Mouse (Mus musculus): ENCODE measurements at regions not wholly inside any gene's neighbourhood (a gene's known extent, or its start where the extent isn't known, plus 50 kb on each side); places are given as distances from the start of the nearest gene placed in this dataset.

DNA sequence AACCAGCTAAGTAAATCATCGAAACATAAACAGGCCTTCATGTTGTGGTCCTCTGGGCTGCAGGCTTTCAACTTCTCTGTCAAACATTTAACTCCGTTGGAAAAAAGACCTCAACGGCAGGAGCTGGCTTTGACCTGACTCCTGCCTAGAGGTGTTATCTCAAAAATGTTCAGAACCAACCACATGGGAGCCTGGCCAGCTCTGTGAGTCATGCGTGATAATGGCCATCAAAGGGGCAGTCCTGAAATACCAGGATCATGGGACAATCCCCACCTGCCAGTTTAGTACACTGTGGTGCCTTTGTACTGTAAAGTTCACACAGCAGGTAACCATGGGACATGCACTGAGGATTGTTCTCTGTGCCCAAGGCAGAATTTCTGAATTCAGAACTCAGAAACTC, 251.4 kb upstream of the Mon1b start:
- Histone ChIP-seq H3K4me1 (no peaks in the 10 kb centered on the region), H3K36me3 (no peaks in the 10 kb centered on the region), H3K27me3 (no peaks in the 10 kb centered on the region), H3K4me2 (no peak overlapping the region), H3K4me3 (no peak overlapping the region), H3K27ac (no peak overlapping the region), H3K9me3 (no peaks in the 10 kb centered on the region), H3K9ac (no peak overlapping the region)
- WGBS = 70% methylated on average over 4 of the region's 4 CpGs
- no peak for ATAC-seq (ENCODE audit: insufficient number of reproducible peaks, insufficient read depth, low FRiP score, low TSS enrichment, low read depth)

GRCm38 (mm10) chr8:113389504-113389903, 245.9 kb upstream of the Mon1b start:
- H3K9me3 ChIP-seq = no peaks in the 10 kb centered on the region
- H3K27me3 ChIP-seq = no peaks in the 10 kb centered on the region
- no peak overlapping the region for H3K4me3 ChIP-seq
- no peaks in the 10 kb centered on the region for H3K36me3 ChIP-seq
- no peaks in the 10 kb centered on the region for H3K4me1 ChIP-seq
- 12% methylated on average over 2 of the region's 2 CpGs for WGBS
- ATAC-seq (ENCODE audit: insufficient number of reproducible peaks, insufficient read depth, low FRiP score, low TSS enrichment, low read depth) = no peak
- H3K9ac ChIP-seq = no peak overlapping the region
- no peak overlapping the region for H3K4me2 ChIP-seq
- no peak overlapping the region for H3K27ac ChIP-seq

DNA sequence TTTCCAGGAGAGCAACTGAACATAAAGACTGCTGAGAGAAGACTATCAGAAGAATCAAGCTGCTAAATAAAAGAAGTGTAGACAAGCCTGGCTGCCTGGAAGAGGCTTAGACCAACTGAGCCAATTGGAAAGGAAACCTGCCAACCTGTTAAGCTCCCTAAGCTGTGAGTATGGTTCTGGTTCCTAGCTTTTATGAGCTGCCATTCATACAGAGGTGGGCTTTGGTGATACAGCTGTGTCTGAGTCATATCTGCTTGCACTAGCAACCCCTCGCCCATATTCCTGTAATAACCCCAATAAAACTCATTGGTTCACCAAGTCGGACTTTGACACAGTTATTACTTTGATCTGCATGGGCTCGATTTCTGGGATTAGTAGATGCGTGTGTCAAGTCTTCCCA, 245.3 kb upstream of the Mon1b start:
- no peak for ATAC-seq (ENCODE audit: insufficient number of reproducible peaks, insufficient read depth, low FRiP score, low TSS enrichment, low read depth)
- no peak overlapping the region for H3K9ac ChIP-seq
- no peak overlapping the region for H3K4me2 ChIP-seq
- H3K9me3 ChIP-seq = no peaks in the 10 kb centered on the region
- no peaks in the 10 kb centered on the region for H3K27me3 ChIP-seq
- no peak overlapping the region for H3K4me3 ChIP-seq
- no peak overlapping the region for H3K27ac ChIP-seq
- 69% methylated on average over 4 of the region's 4 CpGs for WGBS
- no peaks in the 10 kb centered on the region for H3K36me3 ChIP-seq
- H3K4me1 ChIP-seq = no peaks in the 10 kb centered on the region

DNA sequence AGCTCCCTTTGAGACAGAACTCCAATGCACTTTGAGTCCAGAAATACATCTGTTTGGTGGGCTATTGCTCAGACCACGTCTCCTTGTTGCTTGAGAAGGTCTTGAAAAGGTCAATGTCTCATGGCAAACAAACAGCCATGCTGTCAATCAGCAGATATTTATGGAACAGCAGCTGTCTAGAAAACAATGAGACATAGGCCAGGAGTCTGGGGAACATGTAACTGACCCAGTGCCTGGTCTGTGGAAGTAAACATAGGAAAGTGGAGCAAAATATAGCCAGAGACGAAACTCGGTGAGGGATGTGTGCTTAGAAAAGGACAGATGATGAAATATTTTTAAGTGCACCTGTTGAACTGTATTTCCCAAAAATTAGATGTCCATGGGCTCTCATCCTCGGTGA, 241.1 kb upstream of the Mon1b start:
- Histone ChIP-seq H3K4me2 (no peak overlapping the region), H3K27ac (no peak overlapping the region), H3K36me3 (no peaks in the 10 kb centered on the region), H3K4me3 (no peak overlapping the region), H3K9me3 (no peaks in the 10 kb centered on the region), H3K27me3 (no peaks in the 10 kb centered on the region), H3K9ac (no peak overlapping the region), H3K4me1 (no peaks in the 10 kb centered on the region)
- WGBS = 69% methylated on average over 4 of the region's 4 CpGs
- ATAC-seq (ENCODE audit: insufficient number of reproducible peaks, insufficient read depth, low FRiP score, low TSS enrichment, low read depth) = no peak

GRCm38 (mm10) chr8:113405158-113405557, 230.2 kb upstream of the Mon1b start:
- no peak overlapping the region for H3K4me3 ChIP-seq

DNA sequence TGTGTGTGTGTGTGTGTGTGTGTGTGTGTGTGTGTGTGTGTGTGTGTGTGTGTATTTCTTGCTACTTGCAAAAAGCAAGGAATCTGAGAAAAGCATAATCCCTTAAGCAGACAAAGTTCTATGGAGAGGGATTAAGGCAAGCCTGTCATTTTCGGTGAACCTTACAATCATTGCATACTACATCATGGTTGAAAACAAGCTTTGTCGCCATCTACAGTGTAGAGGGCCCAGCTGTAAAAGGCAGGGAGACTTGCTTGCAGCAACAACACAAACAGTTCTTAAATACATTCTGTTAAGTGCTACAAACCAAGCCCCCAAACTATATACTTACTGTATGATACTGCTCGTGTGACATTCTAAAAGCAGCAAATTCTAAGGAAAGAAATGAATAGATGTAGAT, 216.0 kb upstream of the Mon1b start:
- WGBS = 74% methylated on average over 3 of the region's 3 CpGs
- no peak overlapping the region for H3K4me2 ChIP-seq
- H3K4me1 ChIP-seq = no peaks in the 10 kb centered on the region
- H3K27me3 ChIP-seq = no peaks in the 10 kb centered on the region
- no peaks in the 10 kb centered on the region for H3K36me3 ChIP-seq
- no peak overlapping the region for H3K27ac ChIP-seq
- no peaks in the 10 kb centered on the region for H3K9me3 ChIP-seq
- no peak overlapping the region for H3K4me3 ChIP-seq
- ATAC-seq (ENCODE audit: insufficient number of reproducible peaks, insufficient read depth, low FRiP score, low TSS enrichment, low read depth) = no peak
- H3K9ac ChIP-seq = no peak overlapping the region

More at GRCm38 (mm10) chr8:113405158-113405557, 230.2 kb upstream of the Mon1b start:
- Histone ChIP-seq H3K4me2 (no peak overlapping the region), H3K9ac (no peak overlapping the region), H3K9me3 (no peaks in the 10 kb centered on the region), H3K27ac (no peak overlapping the region), H3K4me1 (no peaks in the 10 kb centered on the region), H3K36me3 (no peaks in the 10 kb centered on the region), H3K27me3 (no peaks in the 10 kb centered on the region)
- ATAC-seq (ENCODE audit: insufficient number of reproducible peaks, insufficient read depth, low FRiP score, low TSS enrichment, low read depth) = no peak
- WGBS = 60% methylated on average over 4 of the region's 4 CpGs

DNA sequence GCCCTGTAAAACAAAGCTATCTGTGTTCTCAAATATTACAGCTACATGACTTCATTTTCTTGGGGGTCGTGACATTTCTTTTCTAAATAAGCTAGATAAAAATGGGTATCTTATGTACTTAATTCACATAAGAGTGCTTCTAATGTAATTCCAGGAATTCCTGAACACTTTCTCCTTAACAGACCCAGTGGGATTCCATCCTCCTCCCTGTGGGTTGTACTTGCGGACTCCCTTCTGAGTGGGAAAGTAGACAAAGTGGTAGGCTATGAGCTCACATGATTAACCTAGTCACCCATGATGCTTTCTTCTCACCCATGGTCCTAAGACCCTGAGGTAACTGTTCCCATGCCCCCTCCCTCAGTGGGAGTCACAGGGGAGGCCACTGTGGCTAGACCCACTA, 212.7 kb upstream of the Mon1b start:
- Histone ChIP-seq H3K27ac (no peak overlapping the region), H3K4me1 (no peaks in the 10 kb centered on the region), H3K27me3 (no peaks in the 10 kb centered on the region), H3K4me3 (no peak overlapping the region), H3K9ac (no peak overlapping the region), H3K4me2 (no peak overlapping the region), H3K9me3 (no peaks in the 10 kb centered on the region), H3K36me3 (no peaks in the 10 kb centered on the region)
- no peak for ATAC-seq (ENCODE audit: insufficient number of reproducible peaks, insufficient read depth, low FRiP score, low TSS enrichment, low read depth)
- WGBS = 86% methylated on average over 2 of the region's 2 CpGs

- Histone ChIP-seq H3K4me2 (no peak overlapping the region), H3K9ac (no peak overlapping the region), H3K4me1 (no peaks in the 10 kb centered on the region), H3K9me3 (no peaks in the 10 kb centered on the region), H3K4me3 (no peak overlapping the region), H3K27me3 (no peaks in the 10 kb centered on the region), H3K27ac (no peak overlapping the region), H3K36me3 (no peaks in the 10 kb centered on the region)
- no peak for ATAC-seq (ENCODE audit: insufficient number of reproducible peaks, insufficient read depth, low FRiP score, low TSS enrichment, low read depth)
- WGBS = 37% methylated on average over 7 of the region's 7 CpGs
These were observed 196.3 kb upstream of the Mon1b start for GRCm38 (mm10) chr8:113439088-113439487.

GRCm38 (mm10) chr8:113454022-113454421, 181.4 kb upstream of the Mon1b start:
- no peaks in the 10 kb centered on the region for H3K4me1 ChIP-seq
- WGBS = 81% methylated on average over 2 of the region's 2 CpGs
- H3K9me3 ChIP-seq = no peaks in the 10 kb centered on the region

GRCm38 (mm10) chr8:113464625-113465024, 170.8 kb upstream of the Mon1b start:
- Histone ChIP-seq H3K36me3 (no peaks in the 10 kb centered on the region), H3K27me3 (no peaks in the 10 kb centered on the region), H3K4me2 (no peak overlapping the region), H3K4me3 (no peak overlapping the region), H3K9ac (no peak overlapping the region), H3K27ac (no peak overlapping the region), H3K4me1 (no peaks in the 10 kb centered on the region), H3K9me3 (no peaks in the 10 kb centered on the region)
- 79% methylated on average over 9 of the region's 9 CpGs for WGBS
- no peak for ATAC-seq (ENCODE audit: insufficient number of reproducible peaks, insufficient read depth, low FRiP score, low TSS enrichment, low read depth)

More at GRCm38 (mm10) chr8:113454022-113454421, 181.4 kb upstream of the Mon1b start:
- H3K36me3 ChIP-seq = no peaks in the 10 kb centered on the region
- H3K27ac ChIP-seq = no peak overlapping the region
- H3K9ac ChIP-seq = no peak overlapping the region
- H3K27me3 ChIP-seq = no peaks in the 10 kb centered on the region
- no peak for ATAC-seq (ENCODE audit: insufficient number of reproducible peaks, insufficient read depth, low FRiP score, low TSS enrichment, low read depth)
- H3K4me3 ChIP-seq = no peak overlapping the region
- no peak overlapping the region for H3K4me2 ChIP-seq

- Histone ChIP-seq H3K4me3 (no peak overlapping the region), H3K9ac (no peak overlapping the region), H3K27ac (no peak overlapping the region), H3K4me1 (no peaks in the 10 kb centered on the region), H3K4me2 (no peak overlapping the region), H3K9me3 (no peaks in the 10 kb centered on the region), H3K27me3 (no peaks in the 10 kb centered on the region), H3K36me3 (no peaks in the 10 kb centered on the region)
- WGBS = 71% methylated on average over 11 of the region's 11 CpGs
- no peak for ATAC-seq (ENCODE audit: insufficient number of reproducible peaks, insufficient read depth, low FRiP score, low TSS enrichment, low read depth)
These were observed 170.2 kb upstream of the Mon1b start for GRCm38 (mm10) chr8:113465156-113465555.

- no peak overlapping the region for H3K27ac ChIP-seq
- H3K4me3 ChIP-seq = no peak overlapping the region
- no peaks in the 10 kb centered on the region for H3K27me3 ChIP-seq
- H3K4me2 ChIP-seq = no peak overlapping the region
- no peaks in the 10 kb centered on the region for H3K4me1 ChIP-seq
- whole genome bisulfite sequencing = 88% methylated on average over 9 of the region's 9 CpGs
- no peaks in the 10 kb centered on the region for H3K9me3 ChIP-seq
- ATAC-seq (ENCODE audit: insufficient number of reproducible peaks, insufficient read depth, low FRiP score, low TSS enrichment, low read depth) = no peak
- H3K36me3 ChIP-seq = no peaks in the 10 kb centered on the region
- H3K9ac ChIP-seq = no peak overlapping the region
These were observed 168.7 kb upstream of the Mon1b start for GRCm38 (mm10) chr8:113466683-113467082.
